Mouse (Mus musculus): Measurements from ENCODE around the gene Trim8.

The Trim8 gene

GRCm38 (mm10) chr19:46524152-46524544 lies 22.6 kb downstream of the Trim8 start:
- DNase-seq (ENCODE audit: low spot score): no peak

GRCm38 (mm10) chr19:46524601-46525321 lies 23.3 kb downstream of the Trim8 start:
- DNase-seq (ENCODE audit: low spot score): peak; percentile 69

GRCm38 (mm10) chr19:46525691-46526631 lies 24.5 kb downstream of the Trim8 start:
- no peak for DNase-seq (ENCODE audit: low spot score)

- no peak for DNase-seq (ENCODE audit: low spot score)
These were observed 26.4 kb downstream of the Trim8 start for GRCm38 (mm10) chr19:46527632-46528528.

GRCm38 (mm10) chr19:46528529-46529213 lies 27.2 kb downstream of the Trim8 start:
- peak; percentile 77 for DNase-seq (ENCODE audit: low spot score)

GRCm38 (mm10) chr19:46529601-46530448 lies 28.3 kb downstream of the Trim8 start:
- DNase-seq (ENCODE audit: low spot score): no peak

- no peak for DNase-seq (ENCODE audit: low spot score)
These were observed 29.0 kb downstream of the Trim8 start for GRCm38 (mm10) chr19:46530449-46530990.

GRCm38 (mm10) chr19:46531071-46532030 lies 29.8 kb downstream of the Trim8 start:
- no peak for DNase-seq (ENCODE audit: low spot score)

GRCm38 (mm10) chr19:46532031-46532688 lies 30.7 kb downstream of the Trim8 start:
- DNase-seq (ENCODE audit: low spot score): peak; percentile 23

- no peak for DNase-seq (ENCODE audit: low spot score)
These were observed 31.6 kb downstream of the Trim8 start for GRCm38 (mm10) chr19:46533066-46533465.

- no peak for DNase-seq (ENCODE audit: low spot score)
These were observed 32.0 kb downstream of the Trim8 start for GRCm38 (mm10) chr19:46533525-46533924.

GRCm38 (mm10) chr19:46534542-46535098 lies 33.1 kb downstream of the Trim8 start:
- DNase-seq (ENCODE audit: low spot score): no peak

GRCm38 (mm10) chr19:46537357-46537756 lies 35.9 kb downstream of the Trim8 start:
- no peak for DNase-seq (ENCODE audit: low spot score)

- no peak for DNase-seq (ENCODE audit: low spot score)
These were observed 36.7 kb downstream of the Trim8 start for GRCm38 (mm10) chr19:46538213-46538612.

GRCm38 (mm10) chr19:46542750-46543149 lies 41.2 kb downstream of the Trim8 start:
- no peak for DNase-seq (ENCODE audit: low spot score)

- DNase-seq (ENCODE audit: low spot score): no peak
These were observed 46.1 kb downstream of the Trim8 start for GRCm38 (mm10) chr19:46547565-46547964.

GRCm38 (mm10) chr19:46548110-46548509 lies 46.6 kb downstream of the Trim8 start:
- no peak for DNase-seq (ENCODE audit: low spot score)

GRCm38 (mm10) chr19:46550385-46550784 lies 48.9 kb downstream of the Trim8 start:
- DNase-seq (ENCODE audit: low spot score): no peak
